Mouse (Mus musculus) thymus, postnatal 14 days (tissue): ENCODE measurements at regions not wholly inside any gene's neighbourhood (a gene's known extent, or its start where the extent isn't known, plus 50 kb on each side); places are given as distances from the start of the nearest gene placed in this dataset.

Experiments
- DNase-seq: peaks from one replicate; pipeline ENCODE4 v3.0.0; 2021

DNA sequence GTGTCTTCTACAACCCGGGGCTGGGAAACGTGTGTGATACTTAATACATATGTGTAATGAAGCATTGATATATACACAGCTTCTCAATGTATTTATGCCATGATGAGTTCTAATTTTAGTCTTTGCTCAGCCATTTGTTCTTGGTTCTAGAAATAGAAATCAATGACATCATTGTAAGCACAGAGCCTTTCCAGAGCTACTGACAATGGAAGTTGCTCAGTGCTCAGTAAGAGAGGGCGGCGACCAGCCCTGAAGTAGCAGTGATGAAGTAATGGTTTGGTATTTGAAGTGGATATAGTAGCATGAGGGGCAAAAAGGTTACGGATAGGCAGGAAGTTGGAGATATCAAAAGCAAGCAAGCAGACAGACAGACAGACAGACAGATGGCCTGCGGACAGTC is 173.8 kb upstream of the Atp5g3 start:
- no peak for DNase-seq

- DNase-seq, result no peak
Measured at GRCm38 (mm10) chr2:74076774-74077173, 165.6 kb upstream of the Atp5g3 start.

- no peak for DNase-seq
Measured at GRCm38 (mm10) chr2:74075566-74075965, 164.4 kb upstream of the Atp5g3 start.

GRCm38 (mm10) chr2:74073396-74073795 is 162.3 kb upstream of the Atp5g3 start:
- DNase-seq, result no peak

- peak; percentile 22 for DNase-seq
Measured at GRCm38 (mm10) chr2:74066652-74067051, 155.5 kb upstream of the Atp5g3 start.

DNA sequence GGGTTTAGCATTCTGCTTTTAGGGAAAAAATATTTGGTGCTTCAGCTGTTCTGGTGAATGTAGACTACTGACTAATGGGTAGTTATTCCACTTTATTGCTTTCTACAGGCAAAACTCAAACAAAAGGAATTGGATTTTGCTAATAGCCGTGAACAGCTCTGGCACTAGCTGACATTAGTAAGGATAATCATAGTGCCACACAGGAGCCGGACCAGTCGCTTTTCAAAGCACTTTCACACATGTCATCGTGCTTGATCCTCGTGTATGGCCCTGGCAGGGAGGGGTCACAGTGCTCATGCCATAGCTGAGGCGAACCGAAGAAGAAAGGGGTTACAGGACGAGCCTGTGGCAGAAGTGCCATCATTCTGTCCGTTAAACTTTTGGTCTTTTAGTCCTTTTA is 153.2 kb upstream of the Atp5g3 start:
- no peak for DNase-seq

GRCm38 (mm10) chr2:74063777-74064176 is 152.7 kb upstream of the Atp5g3 start:
- no peak for DNase-seq

DNA sequence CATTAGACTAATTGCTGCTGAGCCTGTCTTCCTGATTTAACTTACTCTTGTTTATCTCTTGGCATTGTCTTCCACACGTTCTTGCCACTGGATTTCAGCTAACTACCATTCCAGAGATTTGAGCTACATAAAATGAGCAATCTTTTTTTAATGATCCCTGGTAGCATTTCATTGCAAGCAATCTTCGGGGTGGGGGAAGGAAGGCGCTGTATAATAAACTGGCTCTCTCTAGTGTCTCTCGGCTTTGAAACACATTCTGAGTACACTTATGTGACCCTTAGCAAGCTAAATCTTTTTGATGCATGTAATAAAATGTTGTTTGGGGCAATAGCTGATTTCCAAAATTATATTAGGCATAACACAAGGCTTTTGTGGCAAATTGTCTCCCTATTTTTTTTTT is 152.2 kb upstream of the Atp5g3 start:
- DNase-seq, result no peak

DNA sequence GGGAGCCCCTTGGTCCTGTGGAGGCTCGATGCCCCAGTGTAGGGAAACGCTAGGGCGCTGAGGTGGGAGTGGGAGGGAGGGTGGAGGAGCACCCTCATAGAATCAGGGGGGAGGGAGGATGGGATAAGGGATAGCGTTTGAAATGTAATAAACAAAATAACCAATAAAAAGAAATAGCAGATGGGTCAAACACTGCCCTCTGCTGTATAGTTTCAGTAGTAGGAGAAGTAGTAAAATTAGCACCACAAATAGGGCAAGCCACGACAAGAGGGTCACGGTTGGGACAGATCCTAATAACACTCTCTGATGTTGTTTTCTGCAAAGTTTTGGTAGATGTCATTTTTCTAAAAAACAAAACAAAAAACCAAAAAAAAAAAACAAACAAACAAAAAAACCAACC is 131.3 kb upstream of the Atp5g3 start:
- no peak for DNase-seq

DNA sequence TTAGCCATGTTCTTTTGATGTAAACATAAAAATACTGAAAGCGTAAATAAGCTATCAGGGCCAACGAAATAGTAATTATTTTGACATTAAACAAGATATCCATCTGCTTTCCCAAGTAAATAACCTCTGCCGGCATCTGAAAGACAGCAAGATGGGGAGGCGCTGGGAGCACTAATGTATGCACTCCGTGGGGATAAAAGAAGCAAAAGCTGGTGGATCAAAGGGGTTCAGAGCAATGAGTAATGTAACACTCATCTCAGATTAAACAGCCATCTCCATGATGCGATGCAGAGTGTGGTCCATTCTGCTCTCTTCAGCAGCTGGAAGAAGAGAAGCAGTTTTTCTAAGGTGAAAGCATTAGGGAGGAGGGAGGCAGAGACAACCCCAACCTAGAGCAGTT is 128.5 kb upstream of the Atp5g3 start:
- DNase-seq, result no peak

GRCm38 (mm10) chr2:74036043-74036442 is 124.9 kb upstream of the Atp5g3 start:
- DNase-seq, result no peak

GRCm38 (mm10) chr2:74032177-74033021 is 121.3 kb upstream of the Atp5g3 start:
- no peak for DNase-seq

DNA sequence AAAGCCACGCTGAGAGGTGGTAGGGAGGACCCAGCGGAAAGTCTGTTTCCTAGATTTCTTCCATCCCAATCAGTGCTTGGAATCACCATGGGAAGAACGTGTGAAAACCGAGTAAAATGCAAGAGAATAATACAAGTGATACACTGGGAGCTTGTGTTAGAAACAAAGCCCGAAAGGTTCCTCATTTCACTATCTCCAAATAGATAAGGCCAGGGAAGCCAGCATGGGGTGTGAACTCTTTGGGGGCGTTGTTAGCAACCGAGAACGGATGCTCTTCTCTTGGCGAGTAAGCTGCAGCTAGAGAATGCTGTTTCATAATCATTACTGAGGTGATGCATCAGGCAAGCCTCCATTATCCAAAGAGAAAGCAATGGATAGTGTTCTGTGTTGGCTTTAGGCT is 118.8 kb upstream of the Atp5g3 start:
- DNase-seq, result no peak

DNA sequence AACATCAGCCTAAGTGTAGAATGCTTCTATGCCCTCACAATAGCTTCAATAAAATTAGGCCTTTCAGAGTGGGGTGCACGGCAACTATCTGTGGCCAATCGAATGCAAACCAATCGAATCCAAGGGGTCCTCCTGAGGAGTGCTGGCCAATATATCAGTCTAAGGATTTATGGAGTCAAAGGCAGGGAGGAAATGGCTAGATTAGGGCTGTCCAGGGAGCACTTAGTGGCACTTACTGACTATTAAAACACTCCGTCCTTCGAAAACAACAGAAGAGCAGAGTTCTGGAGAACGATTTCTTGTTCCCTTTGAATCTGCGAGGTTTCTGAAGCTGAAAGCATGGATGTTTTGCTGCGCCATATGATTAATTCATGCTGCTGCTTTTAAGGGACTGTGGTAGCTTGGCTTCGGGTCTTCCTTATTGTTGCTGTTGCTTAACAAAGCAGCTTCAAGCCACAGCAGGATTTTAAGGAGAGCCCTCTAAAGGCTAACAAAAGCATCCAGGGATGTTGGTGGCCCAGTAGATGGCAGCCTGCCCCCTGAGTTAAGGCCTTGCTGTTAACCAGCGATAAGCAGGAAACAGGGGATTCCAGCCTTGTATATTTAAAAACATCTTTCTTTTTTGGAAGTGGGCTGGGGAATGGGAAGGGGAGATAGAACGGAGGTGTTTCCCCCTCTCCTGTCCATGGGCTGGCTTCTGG is 116.4 kb upstream of the Atp5g3 start:
- DNase-seq, result no peak

DNA sequence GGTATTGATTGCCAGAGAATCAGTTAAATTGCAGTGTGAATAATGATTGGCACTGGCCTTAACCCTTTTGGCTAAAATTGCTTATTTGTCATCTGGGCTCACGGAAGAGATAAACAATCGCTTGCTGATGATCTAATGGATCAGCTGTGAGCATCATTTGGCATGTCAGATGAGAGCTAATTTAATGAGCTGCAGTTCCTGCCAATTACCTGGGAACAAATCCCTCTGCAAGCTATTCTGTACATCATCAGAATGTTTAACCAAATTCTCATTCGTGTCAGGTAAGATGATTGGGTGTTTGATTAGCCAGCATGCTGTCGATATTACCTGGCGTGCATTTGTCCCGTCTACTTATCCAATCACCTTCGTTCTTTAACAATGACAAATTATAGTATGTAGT is 104.0 kb upstream of the Atp5g3 start:
- no peak for DNase-seq

DNA sequence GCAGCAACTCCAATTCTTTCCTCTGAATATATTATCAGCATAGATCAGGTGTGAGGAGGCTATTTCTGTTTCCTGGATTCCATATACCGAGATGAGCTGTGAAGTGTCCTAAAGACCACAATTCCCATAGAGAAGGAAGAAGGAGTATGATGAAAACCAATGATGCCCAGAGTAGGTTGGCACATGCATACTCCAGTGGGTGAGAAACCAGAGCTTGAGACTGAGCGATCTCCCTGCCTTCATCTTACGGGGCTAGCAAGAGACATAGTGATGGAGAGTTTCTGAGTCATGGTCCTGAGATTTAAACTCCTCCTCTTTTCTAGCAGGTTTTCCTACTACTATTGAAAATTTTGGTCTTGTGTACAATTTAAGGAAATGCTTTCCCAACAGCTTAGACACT is 103.1 kb upstream of the Atp5g3 start:
- no peak for DNase-seq

DNA sequence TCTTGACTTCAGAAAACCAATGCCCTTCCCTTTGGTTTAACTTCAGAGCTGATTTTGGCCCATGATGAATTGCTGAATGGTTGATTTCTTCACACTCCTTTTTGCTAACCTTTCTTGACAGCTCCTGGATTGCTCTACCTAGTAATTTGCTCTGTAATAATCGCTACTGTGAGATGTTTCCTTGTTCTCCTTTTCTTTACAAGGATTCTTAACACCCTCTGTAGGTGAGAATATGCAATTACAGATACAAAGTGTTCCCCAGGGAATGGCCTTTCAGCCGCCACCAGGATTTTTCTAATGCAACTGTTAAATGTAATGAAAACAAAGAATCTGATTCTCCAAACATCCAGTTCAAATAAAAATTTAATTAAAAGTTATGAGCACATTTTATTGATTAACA is 87.4 kb upstream of the Atp5g3 start:
- DNase-seq, result no peak

- no peak for DNase-seq
Measured at GRCm38 (mm10) chr2:73996986-73997385, 85.9 kb upstream of the Atp5g3 start.

- DNase-seq, result no peak
Measured at GRCm38 (mm10) chr2:73991818-73992217, 80.7 kb upstream of the Atp5g3 start.

- no peak for DNase-seq
Measured at GRCm38 (mm10) chr2:73987441-73988105, 76.4 kb upstream of the Atp5g3 start.

GRCm38 (mm10) chr2:73985911-73986250 is 74.8 kb upstream of the Atp5g3 start:
- no peak for DNase-seq

DNA sequence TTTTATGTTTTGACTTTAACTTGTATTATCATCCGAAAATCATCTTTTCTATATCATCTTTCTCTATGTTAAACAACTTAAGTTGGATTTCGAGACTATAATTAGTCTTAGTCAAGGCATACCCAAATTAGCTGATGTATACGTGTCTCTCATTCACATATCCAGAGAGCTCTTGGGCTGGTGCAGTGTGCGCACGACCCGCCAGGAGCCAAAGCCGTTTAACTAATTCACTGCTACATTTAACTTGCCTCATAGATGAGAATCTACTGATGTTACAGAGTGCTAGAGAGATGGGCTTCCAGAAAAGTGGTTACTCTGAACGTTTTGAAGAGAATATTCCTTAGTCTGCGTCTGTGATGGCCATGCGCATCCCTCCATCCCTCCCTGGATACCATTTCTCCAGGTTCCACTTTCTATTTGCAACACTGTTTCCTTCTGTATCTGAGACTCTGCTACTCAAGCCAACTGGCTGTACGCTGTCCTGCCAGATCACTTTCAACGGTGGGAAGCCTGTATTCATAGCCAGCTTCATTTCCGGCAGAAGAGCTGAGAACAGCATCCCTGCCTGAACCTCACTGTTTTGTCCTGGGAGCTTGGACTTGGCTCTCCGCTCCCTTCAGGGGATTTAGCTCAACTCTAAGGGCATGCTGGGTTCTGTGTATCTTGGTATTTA is 74.2 kb upstream of the Atp5g3 start:
- no peak for DNase-seq

DNA sequence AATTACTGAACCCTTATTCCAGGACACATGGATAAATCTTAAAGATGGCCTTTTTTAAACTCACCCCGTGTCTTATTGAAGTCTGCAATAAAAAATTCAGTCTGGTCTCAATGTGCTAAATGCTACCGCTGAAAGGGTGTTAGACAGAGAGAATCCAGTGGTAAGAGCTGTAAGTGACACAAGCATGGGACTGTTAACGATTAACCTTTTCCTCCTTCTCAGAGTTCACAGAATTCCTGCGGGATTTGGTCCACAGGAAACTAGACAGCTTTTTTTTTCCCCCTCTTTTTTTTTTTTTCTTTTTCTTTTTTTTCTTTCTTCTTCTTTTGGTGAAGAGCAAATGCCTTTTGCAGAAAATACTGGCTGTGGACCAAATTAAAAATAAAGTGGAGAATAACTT is 72.0 kb upstream of the Atp5g3 start:
- no peak for DNase-seq

DNA sequence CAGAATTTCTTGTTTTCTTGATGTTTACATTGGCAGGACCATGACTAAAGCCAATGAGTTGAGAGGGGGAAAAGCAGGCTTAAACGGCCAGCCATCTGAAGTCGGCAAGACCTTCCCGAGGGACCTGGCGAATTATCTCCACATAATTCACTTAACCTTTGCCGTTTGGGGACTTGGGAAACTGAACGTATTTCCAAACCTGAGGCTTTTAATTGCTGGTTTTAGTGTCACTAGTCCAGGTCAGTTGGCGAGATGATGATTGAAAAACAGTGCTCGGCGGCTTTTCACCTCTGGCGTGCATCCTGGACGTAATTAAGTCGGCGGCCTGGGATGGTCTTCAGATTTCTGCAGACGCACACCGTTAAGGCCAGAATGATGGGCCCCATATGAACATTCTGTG is 66.9 kb upstream of the Atp5g3 start:
- no peak for DNase-seq
